Mouse (Mus musculus): ENCODE measurements around the gene Gm3402. TPM values are rescaled to one million over a fixed set of nuclear protein-coding genes. Genes with fewer than 3 reads are reported as not detected.

The Gm3402 gene
- total RNA-seq, 2 experiments from 2014 or later, result not detected

DNA sequence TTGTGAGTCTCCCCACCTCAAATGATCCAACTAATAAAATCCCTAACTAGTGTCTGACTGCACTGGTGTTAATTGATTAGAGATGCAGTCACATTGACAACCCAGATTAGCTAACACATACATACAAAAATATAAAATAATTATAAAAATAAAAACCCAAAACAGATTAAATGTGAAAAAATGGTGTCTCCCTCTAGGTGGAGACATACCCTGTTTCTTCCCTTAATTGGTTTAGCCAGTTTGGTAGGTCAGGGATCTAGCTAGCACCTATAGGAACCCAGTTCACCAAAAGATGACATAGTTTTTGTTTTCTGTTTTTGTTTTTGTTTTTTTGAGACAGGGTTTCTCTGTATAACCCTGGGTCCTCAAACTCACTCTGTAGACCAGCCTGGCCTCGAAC, 50.3 kb downstream of the Gm3402 start:
- no peak for TF ChIP-seq CTCF (IDR thresholded peaks at IDR 0.05)
- no peak overlapping the region for H3K27ac ChIP-seq
- intact Hi-C loops (cut with DNase I), result no loop called here

More for the DNA sequence above, 50.3 kb downstream of the Gm3402 start:
- DNase-seq, result no peak
- no peak overlapping the region for H3K4me3 ChIP-seq

Other genes starting within 250 kb of the Gm3402 start
- gene Wasf3, start 129.1 kb upstream of the Gm3402 start, total RNA-seq (2021), result under 1 TPM; 0.64 to 0.92 TPM
- gene Gm6408, start 32.2 kb upstream of the Gm3402 start, total RNA-seq (2021), result not detected
- gene Gm6370, start 22.8 kb upstream of the Gm3402 start, total RNA-seq (2021), result not detected
- not detected for gene 4930449I24Rik, start 11.7 kb upstream of the Gm3402 start, total RNA-seq (2021)
- not detected for gene Gm3404, start 11.7 kb downstream of the Gm3402 start, total RNA-seq (2021)
- gene Gm3409, start 23.5 kb downstream of the Gm3402 start, total RNA-seq (2021), result not detected
- not detected for gene Gm3415, start 42.0 kb downstream of the Gm3402 start, total RNA-seq (2021)
- not detected for gene Gpr12, start 71.1 kb downstream of the Gm3402 start, total RNA-seq (2021)